Mouse (Mus musculus) frontal cortex, postnatal 14 days (tissue): Measurements from ENCODE around the gene Coro6.
A peak's percentile ranks its signal among the peaks of the same experiment; 100 is the strongest.

Source experiments
- DNase-seq, 2 experiments: peaks; one replicate each; pipeline ENCODE4 v3.0.0; 2022; ENCODE audit warnings: low spot score in 2 of 2

Gene Coro6

GRCm38 (mm10) chr11:77512891-77513810 lies 50.9 kb downstream of the Coro6 start:
- peak in 1 of 2 experiments; percentile 44 for DNase-seq

- no peak for DNase-seq
Measured at GRCm38 (mm10) chr11:77513811-77514170, 51.6 kb downstream of the Coro6 start.

GRCm38 (mm10) chr11:77514281-77514831 lies 52.1 kb downstream of the Coro6 start:
- no peak for DNase-seq

- peak in 1 of 2 experiments; percentile 54 for DNase-seq
Measured at GRCm38 (mm10) chr11:77514832-77515636, 52.8 kb downstream of the Coro6 start, which contains the start of gene Abhd15. Abhd15 (plus strand) TSS chr11:77515121.

- DNase-seq: no peak
Measured at GRCm38 (mm10) chr11:77515637-77516552, 53.7 kb downstream of the Coro6 start, which contains the start of gene Trp53i13. Trp53i13 (minus strand) TSS chr11:77515980.

GRCm38 (mm10) chr11:77516553-77517425 lies 54.6 kb downstream of the Coro6 start:
- DNase-seq: no peak

- no peak for DNase-seq
Measured at GRCm38 (mm10) chr11:77518051-77518798, 56.0 kb downstream of the Coro6 start.

GRCm38 (mm10) chr11:77519043-77519442 lies 56.8 kb downstream of the Coro6 start, which contains the start of gene Gm10392:
Gm10392 (minus strand) TSS chr11:77519198.
- DNase-seq: peak in 1 of 2 experiments; percentile 22
